Mouse (Mus musculus) heart, postnatal 0 days (tissue): ENCODE results near the gene Irx5.

Experiments
- CTCF ChIP-seq: IDR thresholded peaks from 2 replicates; pipeline ENCODE4 v1.5.1; 2016; ENCODE audit warnings: antibody characterized with exemption, control low read depth, low read depth
- EP300 ChIP-seq: IDR thresholded peaks from 2 replicates; pipeline ENCODE4 v1.6.1; 2016; ENCODE audit warnings: antibody characterized with exemption, low read depth

DNA sequence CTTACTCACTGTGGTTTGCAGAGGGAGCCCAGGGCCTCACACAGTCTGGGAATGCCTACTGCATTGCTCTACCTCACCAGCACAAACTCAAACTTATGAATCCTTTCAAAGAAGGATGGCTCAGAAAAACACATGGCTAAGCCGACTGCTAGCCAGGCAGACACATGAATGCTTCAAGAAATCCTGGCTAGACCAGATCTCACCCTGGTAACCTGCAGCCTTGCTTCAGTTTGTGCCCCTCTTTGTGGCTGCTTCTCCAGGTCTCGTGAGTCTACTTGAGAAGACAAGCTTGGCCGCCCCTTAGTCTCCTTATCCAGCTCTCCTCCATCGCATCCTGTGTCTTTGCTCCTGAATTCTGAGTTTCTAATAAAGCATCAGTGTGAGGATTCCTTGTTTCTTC lies 13.9 kb upstream of the Irx5 start:
- TF ChIP-seq CTCF (no peak), EP300 (no peak)
